Mouse (Mus musculus) liver, embryonic 14.5 days (tissue): Measurements from ENCODE around the gene Gm12248. TPM values are rescaled to one million over a fixed set of nuclear protein-coding genes. Genes with fewer than 3 reads are reported as not detected.
A peak's percentile ranks its signal among the peaks of the same experiment; 100 is the strongest.

Experiments used
- ATAC-seq: fragments of 200-750 bp; cut with Nextera tagmentation; 2 replicates; pipeline ENCODE4 v1.8.0; 2017; ENCODE audit warnings: moderate number of reproducible peaks, mild to moderate bottlenecking, moderate library complexity; ENCODE audit not compliant: insufficient read depth
- DNase-seq, 3 experiments: peaks; one replicate each; pipeline ENCODE4 v3.0.0-alpha.2; 2012 to 2013; ENCODE audit warnings: low read depth in 3 of 3, low spot score in 3 of 3
- H3K27ac ChIP-seq: fragments of 300-500 bp; sonication (generic); 2 replicates; pipeline ENCODE4 v1.5.1; 2014; ENCODE audit warnings: moderate library complexity, mild to moderate bottlenecking, control low read depth, inconsistent platforms
- H3K27me3 ChIP-seq: fragments of 300-500 bp; sonication (generic); 2 replicates; pipeline ENCODE4 v1.6.1; 2014; ENCODE audit warnings: mild to moderate bottlenecking, low read length, moderate library complexity; ENCODE audit not compliant: control insufficient read depth, insufficient read depth
- H3K36me3 ChIP-seq: fragments of 300-500 bp; sonication (generic); replicated peaks from 2 replicates; pipeline ENCODE4 v1.6.1; 2014; ENCODE audit warnings: low read depth; ENCODE audit not compliant: control insufficient read depth, insufficient read depth
- H3K4me1 ChIP-seq, 2 experiments: fragments of 200-500 bp in 1 of 2; fragments of 300-500 bp in 1 of 2; sonication (generic) in 1 of 2; replicated peaks; 2 replicates each; pipeline ENCODE4 v1.6.1; 2012 to 2014; ENCODE audit warnings: antibody characterized with exemption in 1 of 2, inconsistent platforms in 1 of 2, low read length in 1 of 2; ENCODE audit not compliant: control insufficient read depth in 2 of 2, insufficient read depth in 2 of 2
- H3K4me2 ChIP-seq: fragments of 300-500 bp; sonication (generic); 2 replicates; pipeline ENCODE4 v1.6.1; 2014; ENCODE audit warnings: low read depth, mild to moderate bottlenecking, control low read depth, moderate library complexity
- H3K4me3 ChIP-seq, 2 experiments: fragments of 200-500 bp in 1 of 2; fragments of 300-500 bp in 1 of 2; sonication (generic) in 1 of 2; 2 replicates each; pipeline ENCODE4 v1.5.1; 2012 to 2014; ENCODE audit warnings: low read depth in 2 of 2, low read length in 2 of 2, mild to moderate bottlenecking in 2 of 2, control low read depth in 1 of 2, inconsistent platforms in 1 of 2, moderate library complexity in 1 of 2; ENCODE audit not compliant: insufficient read depth in 1 of 2
- H3K9ac ChIP-seq: fragments of 300-500 bp; sonication (generic); replicated peaks from 2 replicates; pipeline ENCODE4 v1.6.1; 2014; ENCODE audit warnings: mild to moderate bottlenecking, control low read depth, moderate library complexity
- H3K9me3 ChIP-seq: fragments of 300-500 bp; sonication (generic); 2 replicates; pipeline ENCODE4 v1.6.1; 2016; ENCODE audit warnings: low read length, mixed read lengths; ENCODE audit not compliant: control insufficient read depth
- CTCF ChIP-seq: IDR thresholded peaks from 2 replicates; pipeline ENCODE4 v1.5.1; 2016; ENCODE audit warnings: antibody characterized with exemption, low read depth, control low read depth
- EP300 ChIP-seq: IDR thresholded peaks from 2 replicates; pipeline ENCODE4 v1.6.1; 2016; ENCODE audit warnings: antibody characterized with exemption, low read depth
- WGBS: fragments of 180-500 bp; shearing (Covaris S2); extraction: QIAGEN DNeasy Blood & Tissue Kit; methylation state at CpG from one replicate; pipeline ENCODE4 v1.1.7; 2014; ENCODE audit not compliant: insufficient replicate concordance; 5-methylcytosine and 5-hydroxymethylcytosine counted together
- polyA plus RNA-seq, 2 experiments: library from polyadenylated mRNA; depleted of rRNA in 1 of 2; stranded (reverse) in 1 of 2; unstranded in 1 of 2; fragments of >200 nt; fragmentation: Nextera tagmentation in 1 of 2; extraction: Ambion mirVana in 1 of 2; gene quantifications; 2 replicates each; pipeline versions ENCODE4 v1.2.1 to v1.2.3; 2012 to 2014

Gene Gm12248
- polyA plus RNA-seq (2012; rRNA removed) (not detected in 2 replicates), polyA plus RNA-seq (2014; fragmentation: Nextera tagmentation; extraction: Ambion mirVana) (not detected in 2 replicates)

GRCm38 (mm10) chr11:58093021-58093528 is at the start of gene Gm12248:
Gene Gm12248, minus strand, starts transcription at chr11:58093134.
- ATAC-seq (no peak), DNase-seq (no peak)
- Histone ChIP-seq H3K27me3 (peaks cover 16% of the 10 kb centered on the region), H3K9me3 (no peaks in the 10 kb centered on the region), H3K4me3 (peak within 1 kb of the TSS in 1 of 2 experiments; percentile 6; a peak in 1 of 4 replicates), H3K27ac (no peak within 1 kb of the TSS), H3K9ac (no peak within 1 kb of the TSS), H3K4me2 (peak within 1 kb of the TSS; percentile 45), H3K36me3 (no peaks in the 10 kb centered on the region), H3K4me1 (peaks cover 0 to 8% of the 10 kb centered on the region in 2 experiments; a peak in 1 of 4 replicates)
- 16% methylated on average over 12 of the region's 12 CpGs for WGBS
- TF ChIP-seq CTCF, result no peak

- Histone ChIP-seq H3K9me3 (no peaks in the 10 kb centered on the region), H3K4me2 (no peak overlapping the region), H3K4me3 (no peak overlapping the region), H3K27me3 (no peaks in the 10 kb centered on the region), H3K9ac (no peak overlapping the region), H3K27ac (no peak overlapping the region), H3K36me3 (peaks cover 54% of the 10 kb centered on the region), H3K4me1 (no peaks in the 10 kb centered on the region)
- no peak for ATAC-seq
- TF ChIP-seq EP300 (no peak), CTCF (no peak)
- WGBS, result 74% methylated on average over 3 of the region's 3 CpGs
- DNase-seq, result no peak
Observed at GRCm38 (mm10) chr11:58139466-58139865, 46.5 kb upstream of the Gm12248 start.

- no peak overlapping the region for H3K4me2 ChIP-seq
- no peak overlapping the region for H3K4me3 ChIP-seq
- peaks cover 55% of the 10 kb centered on the region for H3K36me3 ChIP-seq
- no peaks in the 10 kb centered on the region for H3K27me3 ChIP-seq
- WGBS, result 74% methylated on average over 11 of the region's 11 CpGs
- H3K9me3 ChIP-seq, result no peaks in the 10 kb centered on the region
- no peak overlapping the region for H3K27ac ChIP-seq
- H3K9ac ChIP-seq, result no peak overlapping the region
- TF ChIP-seq EP300 (no peak), CTCF (no peak)
- no peak for DNase-seq
- no peaks in the 10 kb centered on the region for H3K4me1 ChIP-seq
- ATAC-seq, result no peak
Observed at GRCm38 (mm10) chr11:58138821-58139220, 45.9 kb upstream of the Gm12248 start.

- H3K4me2 ChIP-seq, result no peak overlapping the region
- peaks cover 63% of the 10 kb centered on the region for H3K36me3 ChIP-seq
- no peak for ATAC-seq
- H3K9ac ChIP-seq, result no peak overlapping the region
- H3K4me3 ChIP-seq, result no peak overlapping the region
- no peak for DNase-seq
- H3K27ac ChIP-seq, result no peak overlapping the region
- H3K4me1 ChIP-seq, result no peaks in the 10 kb centered on the region
- no peaks in the 10 kb centered on the region for H3K9me3 ChIP-seq
- no peaks in the 10 kb centered on the region for H3K27me3 ChIP-seq
- 72% methylated on average over 6 of the region's 6 CpGs for WGBS
- TF ChIP-seq EP300, result no peak
- TF ChIP-seq CTCF, result no peak
Observed at GRCm38 (mm10) chr11:58136677-58137076, 43.7 kb upstream of the Gm12248 start.

GRCm38 (mm10) chr11:58135296-58135695 is 42.4 kb upstream of the Gm12248 start:
- no peak overlapping the region for H3K27ac ChIP-seq
- ATAC-seq (no peak), DNase-seq (no peak)
- H3K4me2 ChIP-seq, result no peak overlapping the region
- no peak overlapping the region for H3K9ac ChIP-seq
- no peaks in the 10 kb centered on the region for H3K27me3 ChIP-seq
- H3K36me3 ChIP-seq, result peaks cover 59% of the 10 kb centered on the region
- no peak overlapping the region for H3K4me3 ChIP-seq
- no peaks in the 10 kb centered on the region for H3K4me1 ChIP-seq
- TF ChIP-seq CTCF, result no peak
- TF ChIP-seq EP300, result no peak
- H3K9me3 ChIP-seq, result no peaks in the 10 kb centered on the region
